Mouse (Mus musculus) CH12.LX (cell line): ENCODE measurements at regions not wholly inside any gene's neighbourhood (a gene's known extent, or its start where the extent isn't known, plus 50 kb on each side); places are given as distances from the start of the nearest gene placed in this dataset.

Experiments
- DNase-seq: peaks from one replicate; pipeline ENCODE4 v3.0.0-alpha.2; 2013; ENCODE audit errors: extremely low read depth
- H3K27ac ChIP-seq: 2 replicates; pipeline ENCODE4 v1.5.1; 2012; ENCODE audit warnings: low read depth, mild to moderate bottlenecking, control low read depth, moderate library complexity; ENCODE audit not compliant: insufficient read depth
- H3K27me3 ChIP-seq: replicated peaks from 2 replicates; pipeline ENCODE3; 2012; ENCODE audit warnings: inconsistent platforms
- H3K36me3 ChIP-seq, 2 experiments: replicated peaks in 1 of 2; 2 replicates each; pipeline versions ENCODE3 to v1.6.1; 2012; ENCODE audit warnings: inconsistent platforms in 1 of 2, low read length in 1 of 2, mild to moderate bottlenecking in 1 of 2, mixed read lengths in 1 of 2, moderate library complexity in 1 of 2; ENCODE audit not compliant: control insufficient read depth in 1 of 2, insufficient read depth in 1 of 2
- H3K4me1 ChIP-seq, 2 experiments: 2 replicates each; pipeline ENCODE4 v1.6.1; 2012; ENCODE audit warnings: inconsistent platforms in 1 of 2, moderate library complexity in 1 of 2; ENCODE audit not compliant: insufficient read depth in 2 of 2, control insufficient read depth in 1 of 2
- H3K4me2 ChIP-seq: 2 replicates; pipeline ENCODE4 v1.6.1; 2012; ENCODE audit warnings: low read depth, mild to moderate bottlenecking, control low read depth; ENCODE audit not compliant: poor library complexity, insufficient read depth, severe bottlenecking
- H3K4me3 ChIP-seq, 3 experiments: fragments of 150-350 bp in 1 of 3; sonication (generic) in 1 of 3; replicated peaks in 1 of 3; 2 replicates each; pipeline versions ENCODE3 to v1.5.1; 2011 to 2012; ENCODE audit warnings: low read depth in 2 of 3, low read length in 2 of 3, mild to moderate bottlenecking in 2 of 3, moderate library complexity in 2 of 3, control low read depth in 1 of 3, improper control_type of control experiment in 1 of 3, inconsistent platforms in 1 of 3, mixed read lengths in 1 of 3; ENCODE audit not compliant: poor library complexity in 1 of 3
- H3K79me2 ChIP-seq: replicated peaks from 2 replicates; pipeline ENCODE4 v1.6.1; 2012; ENCODE audit warnings: mild to moderate bottlenecking, moderate library complexity; ENCODE audit not compliant: control insufficient read depth, poor library complexity, insufficient read depth, severe bottlenecking; ENCODE audit errors: extremely low read depth
- H3K9ac ChIP-seq: 2 replicates; pipeline ENCODE4 v1.6.1; 2012; ENCODE audit warnings: low read depth, mild to moderate bottlenecking, control low read depth, moderate library complexity; ENCODE audit not compliant: insufficient read depth
- H3K9me3 ChIP-seq: replicated peaks from 2 replicates; pipeline ENCODE3; 2012; ENCODE audit warnings: low read length, inconsistent platforms, mixed read lengths
- BHLHE40 ChIP-seq: IDR thresholded peaks from 2 replicates; pipeline ENCODE4 v1.6.1; 2011; ENCODE audit warnings: mild to moderate bottlenecking, low read depth, low read length, improper control_type of control experiment
- CHD2 ChIP-seq: IDR thresholded peaks from 2 replicates; pipeline ENCODE4 v1.6.1; 2011; ENCODE audit warnings: low read length, improper control_type of control experiment
- CTCF ChIP-seq, 2 experiments: IDR thresholded peaks in 1 of 2; conservative IDR thresholded peaks in 1 of 2; 2 replicates each; pipeline ENCODE4 v1.5.1; 2011 to 2012; ENCODE audit warnings: low read depth in 2 of 2, low read length in 2 of 2, improper control_type of control experiment in 1 of 2, inconsistent platforms in 1 of 2, mild to moderate bottlenecking in 1 of 2, moderate library complexity in 1 of 2
- E2F4 ChIP-seq: IDR thresholded peaks from 2 replicates; pipeline ENCODE4 v1.6.1; 2011; ENCODE audit warnings: low read depth, low read length, improper control_type of control experiment; ENCODE audit not compliant: insufficient replicate concordance
- EP300 ChIP-seq: IDR thresholded peaks from 2 replicates; pipeline ENCODE4 v1.6.1; 2011; ENCODE audit warnings: low read length, improper control_type of control experiment
- GABPA ChIP-seq: IDR thresholded peaks from 2 replicates; pipeline ENCODE4 v1.6.1; 2012; ENCODE audit warnings: low read depth, low read length, improper control_type of control experiment, inconsistent platforms; ENCODE audit not compliant: insufficient replicate concordance
- HCFC1 ChIP-seq: IDR thresholded peaks from 2 replicates; pipeline ENCODE4 v1.6.1; 2012; ENCODE audit warnings: low read depth, mild to moderate bottlenecking, inconsistent platforms, low read length, improper control_type of control experiment
- IRF4 ChIP-seq: IDR thresholded peaks from 2 replicates; pipeline ENCODE4 v1.6.1; 2014; ENCODE audit warnings: low read depth, mild to moderate bottlenecking, inconsistent platforms, low read length, improper control_type of control experiment
- JUND ChIP-seq: conservative IDR thresholded peaks from 2 replicates; pipeline ENCODE4 v1.6.1; 2011; ENCODE audit warnings: low read depth, low read length, improper control_type of control experiment
- KAT2A ChIP-seq: IDR thresholded peaks from 2 replicates; pipeline ENCODE4 v1.6.1; 2012; ENCODE audit warnings: low read length, improper control_type of control experiment, inconsistent platforms; ENCODE audit not compliant: insufficient replicate concordance
- MAFK ChIP-seq: IDR thresholded peaks from 2 replicates; pipeline ENCODE4 v1.6.1; 2011; ENCODE audit warnings: low read length, improper control_type of control experiment; ENCODE audit not compliant: insufficient replicate concordance
- MAX ChIP-seq: IDR thresholded peaks from 2 replicates; pipeline ENCODE4 v1.6.1; 2011; ENCODE audit warnings: low read length, improper control_type of control experiment
- MXI1 ChIP-seq: IDR thresholded peaks from 2 replicates; pipeline ENCODE4 v1.6.1; 2011; ENCODE audit warnings: mild to moderate bottlenecking, low read depth, low read length, improper control_type of control experiment
- NRF1 ChIP-seq: IDR thresholded peaks from 2 replicates; pipeline ENCODE4 v1.6.1; 2014; ENCODE audit warnings: low read depth, mild to moderate bottlenecking, inconsistent platforms, low read length, improper control_type of control experiment, moderate library complexity
- POLR2A ChIP-seq: IDR thresholded peaks from 2 replicates; pipeline ENCODE4 v1.6.1; 2011; ENCODE audit warnings: low read depth, mild to moderate bottlenecking, improper control_type of control experiment, low read length
- POLR2AphosphoS2 ChIP-seq: IDR thresholded peaks from 2 replicates; pipeline ENCODE4 v1.6.1; 2011; ENCODE audit warnings: low read depth, low read length, improper control_type of control experiment
- ZKSCAN1 ChIP-seq: IDR thresholded peaks from 2 replicates; pipeline ENCODE4 v1.6.1; 2012; ENCODE audit warnings: low read depth, inconsistent platforms, low read length, improper control_type of control experiment, borderline replicate concordance
- ZNF384 ChIP-seq: IDR thresholded peaks from 2 replicates; pipeline ENCODE4 v1.6.1; 2012; ENCODE audit warnings: low read depth, low read length, improper control_type of control experiment, inconsistent platforms
- dilution Hi-C: fragments of 300-500 bp; cut with MboI; formaldehyde crosslinking; loops from 2 replicates; pipeline ENCODE4 v1.14.3; 2020; ENCODE audit warnings: low sequenced_read_pairs; ENCODE audit not compliant: extremely low pct_unique_long_range_greater_than_20kb, extremely low pct_ligation_motif_present
- in situ Hi-C: fragments of 300-500 bp; cut with MboI; formaldehyde crosslinking; loops from 3 replicates; pipeline ENCODE4 v1.14.3; 2019; ENCODE audit warnings: low sequenced_read_pairs, low pct_ligation_motif_present, low pct_unique_long_range_greater_than_20kb, mixed read lengths

GRCm38 (mm10) chr14:100713592-100713991, 429.1 kb upstream of the Klf12 start:
- DNase-seq, result no peak
- in situ Hi-C loops, result no loop called here
- no peak overlapping the region for H3K9ac ChIP-seq
- no peaks in the 10 kb centered on the region for H3K4me1 ChIP-seq
- H3K4me2 ChIP-seq, result no peak overlapping the region
- H3K4me3 ChIP-seq, result no peak overlapping the region
- peaks cover 1% of the 10 kb centered on the region for H3K9me3 ChIP-seq
- H3K27me3 ChIP-seq, result no peaks in the 10 kb centered on the region
- no peaks in the 10 kb centered on the region for H3K36me3 ChIP-seq
- no peaks in the 10 kb centered on the region for H3K79me2 ChIP-seq
- H3K27ac ChIP-seq, result no peak overlapping the region
- dilution Hi-C loops, result no loop called here
- TF ChIP-seq E2F4 (no peak), POLR2A (no peak), CHD2 (no peak), CTCF (conservative IDR thresholded peaks at IDR 0.05 in 1 of 2, IDR thresholded peaks at IDR 0.05 in 1 of 2; ENCODE audit: low read depth in 2 of 2, low read length in 2 of 2) (no peak), KAT2A (no peak), ZNF384 (no peak), GABPA (no peak), BHLHE40 (no peak), EP300 (no peak), NRF1 (no peak)

GRCm38 (mm10) chr14:100665361-100665955, 381.0 kb upstream of the Klf12 start:
- H3K9me3 ChIP-seq, result no peaks in the 10 kb centered on the region
- H3K27ac ChIP-seq, result no peak overlapping the region
- no peak overlapping the region for H3K4me3 ChIP-seq
- DNase-seq, result no peak
- no peaks in the 10 kb centered on the region for H3K27me3 ChIP-seq
- no peaks in the 10 kb centered on the region for H3K4me1 ChIP-seq
- TF ChIP-seq MAFK (no peak), ZKSCAN1 (no peak), HCFC1 (no peak), CHD2 (no peak), GABPA (no peak), POLR2AphosphoS2 (no peak), CTCF (conservative IDR thresholded peaks at IDR 0.05 in 1 of 2, IDR thresholded peaks at IDR 0.05 in 1 of 2; ENCODE audit: low read depth in 2 of 2, low read length in 2 of 2) (no peak), IRF4 (no peak), EP300 (no peak), ZNF384 (no peak), MXI1 (no peak), MAX (no peak), JUND (no peak)
- in situ Hi-C loops (no loop called here), dilution Hi-C loops (no loop called here)
- no peak overlapping the region for H3K9ac ChIP-seq
- H3K79me2 ChIP-seq, result no peaks in the 10 kb centered on the region
- H3K36me3 ChIP-seq, result no peaks in the 10 kb centered on the region
- no peak overlapping the region for H3K4me2 ChIP-seq
